Mouse (Mus musculus) forebrain, embryonic 13.5 days (tissue): ENCODE measurements at regions not wholly inside any gene's neighbourhood (a gene's known extent, or its start where the extent isn't known, plus 50 kb on each side); places are given as distances from the start of the nearest gene placed in this dataset.

ENCODE experiments used
- ATAC-seq: fragments of 200-750 bp; cut with Nextera tagmentation; 2 replicates; pipeline ENCODE4 v1.8.0; 2017
- H3K27ac ChIP-seq: fragments of 300-500 bp; sonication (generic); 2 replicates; pipeline ENCODE4 v1.5.1; 2015; ENCODE audit warnings: inconsistent platforms, mild to moderate bottlenecking, moderate library complexity
- H3K27me3 ChIP-seq: fragments of 300-500 bp; sonication (generic); 2 replicates; pipeline ENCODE4 v1.6.1; 2015; ENCODE audit warnings: mild to moderate bottlenecking, inconsistent platforms
- H3K36me3 ChIP-seq: fragments of 300-500 bp; sonication (generic); 2 replicates; pipeline ENCODE4 v1.6.1; 2015; ENCODE audit warnings: mild to moderate bottlenecking, inconsistent platforms; ENCODE audit not compliant: poor library complexity, severe bottlenecking
- H3K4me1 ChIP-seq: fragments of 300-500 bp; sonication (generic); 2 replicates; pipeline ENCODE4 v1.6.1; 2015; ENCODE audit warnings: inconsistent platforms
- H3K4me2 ChIP-seq: fragments of 300-500 bp; sonication (generic); 2 replicates; pipeline ENCODE4 v1.6.1; 2015; ENCODE audit warnings: inconsistent platforms, mild to moderate bottlenecking, moderate library complexity
- H3K4me3 ChIP-seq: fragments of 300-500 bp; sonication (generic); 2 replicates; pipeline ENCODE4 v1.5.1; 2015; ENCODE audit warnings: mild to moderate bottlenecking, inconsistent platforms
- H3K9ac ChIP-seq: fragments of 300-500 bp; sonication (generic); 2 replicates; pipeline ENCODE4 v1.6.1; 2015; ENCODE audit warnings: mild to moderate bottlenecking, inconsistent platforms
- H3K9me3 ChIP-seq: fragments of 300-500 bp; sonication (generic); replicated peaks from 2 replicates; pipeline ENCODE4 v1.6.1; 2016; ENCODE audit warnings: inconsistent platforms
- WGBS: fragments of 180-500 bp; shearing (Covaris S2); methylation state at CpG from one replicate; pipeline ENCODE4 v1.1.7; 2015; 5-methylcytosine and 5-hydroxymethylcytosine counted together

- H3K4me3 ChIP-seq, result no peak overlapping the region
- H3K4me1 ChIP-seq, result peaks cover 10% of the 10 kb centered on the region
- H3K36me3 ChIP-seq, result no peaks in the 10 kb centered on the region
- WGBS, result 19% methylated on average over 1 of the region's 1 CpGs
- H3K27me3 ChIP-seq, result no peaks in the 10 kb centered on the region
- H3K9ac ChIP-seq, result no peak overlapping the region
- peak; percentile 39; the same call in 1 of the 2 replicates for ATAC-seq
- H3K27ac ChIP-seq, result no peak overlapping the region
- H3K9me3 ChIP-seq, result no peaks in the 10 kb centered on the region
- no peak overlapping the region for H3K4me2 ChIP-seq
Observed at GRCm38 (mm10) chr6:140342881-140343280, 81.0 kb upstream of the Plekha5 start.

- Histone ChIP-seq H3K4me2 (no peak overlapping the region), H3K9ac (no peak overlapping the region), H3K36me3 (no peaks in the 10 kb centered on the region), H3K9me3 (no peaks in the 10 kb centered on the region), H3K4me3 (no peak overlapping the region), H3K4me1 (peaks cover 31% of the 10 kb centered on the region), H3K27me3 (no peaks in the 10 kb centered on the region), H3K27ac (no peak overlapping the region)
- no peak for ATAC-seq
- WGBS, result 80% methylated on average over 13 of the region's 13 CpGs
Observed at GRCm38 (mm10) chr6:140339731-140340130, 84.1 kb upstream of the Plekha5 start.

GRCm38 (mm10) chr6:140337897-140338749, 85.7 kb upstream of the Plekha5 start:
- 13% methylated on average over 19 of the region's 19 CpGs for WGBS

GRCm38 (mm10) chr6:140337083-140337491, 86.8 kb upstream of the Plekha5 start:
- H3K27me3 ChIP-seq, result no peaks in the 10 kb centered on the region
- no peak overlapping the region for H3K4me3 ChIP-seq
- peak overlapping the region; percentile 69 for H3K27ac ChIP-seq
- H3K9ac ChIP-seq, result no peak overlapping the region
- H3K4me1 ChIP-seq, result peaks cover 28% of the 10 kb centered on the region
- no peaks in the 10 kb centered on the region for H3K36me3 ChIP-seq
- 0% methylated on average over 3 of the region's 3 CpGs for WGBS
- peak overlapping the region; percentile 50 for H3K4me2 ChIP-seq
- H3K9me3 ChIP-seq, result no peaks in the 10 kb centered on the region
- peak; percentile 61 for ATAC-seq

More at GRCm38 (mm10) chr6:140337897-140338749, 85.7 kb upstream of the Plekha5 start:
- Histone ChIP-seq H3K4me2 (peak overlapping the region; percentile 50), H3K4me1 (peaks cover 31% of the 10 kb centered on the region), H3K4me3 (peak overlapping the region; percentile 8), H3K36me3 (no peaks in the 10 kb centered on the region), H3K27me3 (no peaks in the 10 kb centered on the region), H3K9ac (peak overlapping the region; percentile 9), H3K9me3 (no peaks in the 10 kb centered on the region), H3K27ac (no peak overlapping the region; the same call in 1 of the 2 replicates)
- peak; percentile 26 for ATAC-seq

- Histone ChIP-seq H3K9me3 (no peaks in the 10 kb centered on the region), H3K4me3 (0 out of 2 replicates have a peak overlapping the region, but pooled peaks have one; percentile 3), H3K27ac (peak overlapping the region; percentile 69), H3K27me3 (no peaks in the 10 kb centered on the region), H3K4me2 (peak overlapping the region; percentile 50), H3K36me3 (no peaks in the 10 kb centered on the region), H3K9ac (no peak overlapping the region), H3K4me1 (peaks cover 28% of the 10 kb centered on the region)
- WGBS, result under 1% methylated on average over 13 of the region's 13 CpGs
- ATAC-seq, result peak; percentile 60; the same call in 1 of the 2 replicates
Observed at GRCm38 (mm10) chr6:140336414-140336941, 87.4 kb upstream of the Plekha5 start.

- Histone ChIP-seq H3K4me2 (no peak overlapping the region), H3K36me3 (no peaks in the 10 kb centered on the region), H3K27me3 (no peaks in the 10 kb centered on the region), H3K9me3 (no peaks in the 10 kb centered on the region), H3K4me3 (no peak overlapping the region), H3K4me1 (peaks cover 26% of the 10 kb centered on the region), H3K9ac (no peak overlapping the region), H3K27ac (no peak overlapping the region)
- no peak for ATAC-seq
- 90% methylated on average over 3 of the region's 3 CpGs for WGBS
Observed at GRCm38 (mm10) chr6:140333397-140333796, 90.5 kb upstream of the Plekha5 start.

- Histone ChIP-seq H3K27ac (no peak overlapping the region), H3K27me3 (no peaks in the 10 kb centered on the region), H3K36me3 (no peaks in the 10 kb centered on the region), H3K4me1 (no peaks in the 10 kb centered on the region), H3K4me3 (no peak overlapping the region), H3K4me2 (no peak overlapping the region), H3K9ac (no peak overlapping the region), H3K9me3 (0 out of 2 replicates have a peak, but pooled peaks cover 6% of the 10 kb centered on the region)
- no peak for ATAC-seq
- 94% methylated on average over 11 of the region's 11 CpGs for WGBS
Observed at GRCm38 (mm10) chr6:140308641-140309040, 115.2 kb upstream of the Plekha5 start.

- H3K4me2 ChIP-seq, result no peak overlapping the region
- no peaks in the 10 kb centered on the region for H3K4me1 ChIP-seq
- H3K27me3 ChIP-seq, result no peaks in the 10 kb centered on the region
- H3K36me3 ChIP-seq, result no peaks in the 10 kb centered on the region
- 0 out of 2 replicates have a peak, but pooled peaks cover 6% of the 10 kb centered on the region for H3K9me3 ChIP-seq
- ATAC-seq, result no peak
- no peak overlapping the region for H3K9ac ChIP-seq
- 80% methylated on average over 6 of the region's 6 CpGs for WGBS
- H3K27ac ChIP-seq, result no peak overlapping the region
- no peak overlapping the region for H3K4me3 ChIP-seq
Observed at GRCm38 (mm10) chr6:140306811-140307558, 116.9 kb upstream of the Plekha5 start.

- H3K4me3 ChIP-seq, result no peak overlapping the region
- H3K4me2 ChIP-seq, result no peak overlapping the region
- no peak for ATAC-seq
- no peaks in the 10 kb centered on the region for H3K9me3 ChIP-seq
- no peak overlapping the region for H3K27ac ChIP-seq
- H3K36me3 ChIP-seq, result no peaks in the 10 kb centered on the region
- peaks cover 9% of the 10 kb centered on the region; the same call in 1 of the 2 replicates for H3K4me1 ChIP-seq
- H3K9ac ChIP-seq, result no peak overlapping the region
- WGBS, result 83% methylated on average over 5 of the region's 5 CpGs
- no peaks in the 10 kb centered on the region for H3K27me3 ChIP-seq
Observed at GRCm38 (mm10) chr6:140304105-140304504, 119.7 kb upstream of the Plekha5 start.

GRCm38 (mm10) chr6:140300470-140301145, 123.2 kb upstream of the Plekha5 start:
- Histone ChIP-seq H3K4me3 (no peak overlapping the region), H3K27me3 (no peaks in the 10 kb centered on the region), H3K4me1 (peaks cover 26% of the 10 kb centered on the region), H3K4me2 (no peak overlapping the region), H3K9ac (no peak overlapping the region), H3K27ac (no peak overlapping the region), H3K36me3 (no peaks in the 10 kb centered on the region), H3K9me3 (no peaks in the 10 kb centered on the region)
- no peak for ATAC-seq
- 56% methylated on average over 7 of the region's 7 CpGs for WGBS

GRCm38 (mm10) chr6:140299653-140300052, 124.2 kb upstream of the Plekha5 start:
- Histone ChIP-seq H3K4me2 (no peak overlapping the region), H3K36me3 (no peaks in the 10 kb centered on the region), H3K9ac (no peak overlapping the region), H3K4me3 (no peak overlapping the region), H3K9me3 (no peaks in the 10 kb centered on the region), H3K4me1 (peaks cover 26% of the 10 kb centered on the region), H3K27ac (no peak overlapping the region), H3K27me3 (no peaks in the 10 kb centered on the region)
- WGBS, result 68% methylated on average over 7 of the region's 7 CpGs
- peak; percentile 41; the same call in 1 of the 2 replicates for ATAC-seq
